Mouse (Mus musculus) heart, embryonic 16.5 days (tissue): ENCODE results near the gene Rps2. TPM values are rescaled to one million over a fixed set of nuclear protein-coding genes. Genes with fewer than 3 reads are reported as not detected.

Source experiments
- ATAC-seq: fragments of 200-750 bp; cut with Nextera tagmentation; replicated peaks from 2 replicates; pipeline ENCODE4 v1.8.0; 2017; ENCODE audit warnings: moderate number of reproducible peaks; ENCODE audit not compliant: insufficient read depth, low FRiP score; ENCODE audit errors: extremely low read depth
- H3K27ac ChIP-seq: fragments of 300-500 bp; sonication (generic); 2 replicates; pipeline ENCODE4 v1.5.1; 2014; ENCODE audit warnings: mild to moderate bottlenecking, low read length, control low read depth, moderate library complexity
- H3K27me3 ChIP-seq: fragments of 300-500 bp; sonication (generic); 2 replicates; pipeline ENCODE4 v1.6.1; 2014; ENCODE audit warnings: low read length, mixed read lengths; ENCODE audit not compliant: control insufficient read depth, insufficient read depth
- H3K36me3 ChIP-seq: fragments of 300-500 bp; sonication (generic); 2 replicates; pipeline ENCODE4 v1.6.1; 2014; ENCODE audit not compliant: control insufficient read depth, insufficient read depth
- H3K4me1 ChIP-seq: fragments of 300-500 bp; sonication (generic); 2 replicates; pipeline ENCODE4 v1.6.1; 2014; ENCODE audit warnings: low read length, mixed read lengths; ENCODE audit not compliant: control insufficient read depth, insufficient read depth
- H3K4me2 ChIP-seq: fragments of 300-500 bp; sonication (generic); 2 replicates; pipeline ENCODE4 v1.6.1; 2014; ENCODE audit warnings: low read depth, mild to moderate bottlenecking, control low read depth, low read length
- H3K4me3 ChIP-seq: fragments of 300-500 bp; sonication (generic); 2 replicates; pipeline ENCODE4 v1.5.1; 2014; ENCODE audit warnings: mild to moderate bottlenecking, control low read depth, low read length
- H3K9ac ChIP-seq: fragments of 300-500 bp; sonication (generic); 2 replicates; pipeline ENCODE4 v1.6.1; 2014; ENCODE audit warnings: low read length, control low read depth
- H3K9me3 ChIP-seq: fragments of 300-500 bp; sonication (generic); replicated peaks from 2 replicates; pipeline ENCODE4 v1.6.1; 2016; ENCODE audit warnings: low read length; ENCODE audit not compliant: control insufficient read depth
- WGBS: fragments of 180-500 bp; shearing (Covaris S2); extraction: QIAGEN DNeasy Blood & Tissue Kit; methylation state at CpG from one replicate; pipeline ENCODE4 v1.1.7; 2014; 5-methylcytosine and 5-hydroxymethylcytosine counted together
- polyA plus RNA-seq: library from polyadenylated mRNA; unstranded; fragments of >200 nt; fragmentation: Nextera tagmentation; extraction: Ambion mirVana; gene quantifications from 2 replicates; pipeline ENCODE4 v1.2.1, GENCODE M21; 2015

Gene Rps2
- polyA plus RNA-seq, 1 experiment from 2014 or later: 843 TPM

- no peaks in the 10 kb centered on the region for H3K27me3 ChIP-seq
- no peaks in the 10 kb centered on the region for H3K9me3 ChIP-seq
- no peak for ATAC-seq
- H3K9ac ChIP-seq: no peak overlapping the region
- H3K36me3 ChIP-seq: peaks cover 41% of the 10 kb centered on the region
- H3K27ac ChIP-seq: no peak overlapping the region
- 90% methylated on average over 24 of the region's 24 CpGs for WGBS
- H3K4me2 ChIP-seq: no peak overlapping the region
- H3K4me1 ChIP-seq: peaks cover 5% of the 10 kb centered on the region
- H3K4me3 ChIP-seq: no peak overlapping the region
These were observed 40.3 kb upstream of the Rps2 start for GRCm38 (mm10) chr17:24677500-24678080.

GRCm38 (mm10) chr17:24686514-24686913 is 31.4 kb upstream of the Rps2 start:
- WGBS: 27% methylated on average over 16 of the region's 16 CpGs
- H3K27ac ChIP-seq: no peak overlapping the region
- H3K36me3 ChIP-seq: peaks cover 6% of the 10 kb centered on the region
- no peak for ATAC-seq
- no peak overlapping the region for H3K4me3 ChIP-seq
- H3K4me2 ChIP-seq: peak overlapping the region; percentile 36; the same call in 1 of the 2 replicates
- no peaks in the 10 kb centered on the region for H3K9me3 ChIP-seq
- peaks cover 15% of the 10 kb centered on the region for H3K4me1 ChIP-seq
- peaks cover 31% of the 10 kb centered on the region for H3K27me3 ChIP-seq
- no peak overlapping the region for H3K9ac ChIP-seq

- peak overlapping the region; percentile 51 for H3K4me2 ChIP-seq
- no peak overlapping the region for H3K9ac ChIP-seq
- 3% methylated on average over 25 of the region's 25 CpGs for WGBS
- no peak overlapping the region for H3K27ac ChIP-seq
- H3K4me3 ChIP-seq: peak overlapping the region; percentile 31
- 0 out of 2 replicates have a peak, but pooled peaks have one; percentile 25 for ATAC-seq
- peaks cover 31% of the 10 kb centered on the region for H3K27me3 ChIP-seq
- H3K4me1 ChIP-seq: peaks cover 15% of the 10 kb centered on the region
- H3K36me3 ChIP-seq: peaks cover 1% of the 10 kb centered on the region; the same call in 1 of the 2 replicates
- H3K9me3 ChIP-seq: no peaks in the 10 kb centered on the region
These were observed 30.7 kb upstream of the Rps2 start for GRCm38 (mm10) chr17:24687146-24687595.

GRCm38 (mm10) chr17:24687599-24687998 is 30.3 kb upstream of the Rps2 start:
- peak overlapping the region; percentile 51 for H3K4me2 ChIP-seq
- H3K4me3 ChIP-seq: peak overlapping the region; percentile 31
- no peak overlapping the region for H3K9ac ChIP-seq
- peaks cover 31% of the 10 kb centered on the region for H3K27me3 ChIP-seq
- no peak overlapping the region for H3K27ac ChIP-seq
- ATAC-seq: no peak
- WGBS: 20% methylated on average over 23 of the region's 23 CpGs
- no peaks in the 10 kb centered on the region for H3K36me3 ChIP-seq
- peaks cover 15% of the 10 kb centered on the region for H3K4me1 ChIP-seq
- H3K9me3 ChIP-seq: no peaks in the 10 kb centered on the region

DNA sequence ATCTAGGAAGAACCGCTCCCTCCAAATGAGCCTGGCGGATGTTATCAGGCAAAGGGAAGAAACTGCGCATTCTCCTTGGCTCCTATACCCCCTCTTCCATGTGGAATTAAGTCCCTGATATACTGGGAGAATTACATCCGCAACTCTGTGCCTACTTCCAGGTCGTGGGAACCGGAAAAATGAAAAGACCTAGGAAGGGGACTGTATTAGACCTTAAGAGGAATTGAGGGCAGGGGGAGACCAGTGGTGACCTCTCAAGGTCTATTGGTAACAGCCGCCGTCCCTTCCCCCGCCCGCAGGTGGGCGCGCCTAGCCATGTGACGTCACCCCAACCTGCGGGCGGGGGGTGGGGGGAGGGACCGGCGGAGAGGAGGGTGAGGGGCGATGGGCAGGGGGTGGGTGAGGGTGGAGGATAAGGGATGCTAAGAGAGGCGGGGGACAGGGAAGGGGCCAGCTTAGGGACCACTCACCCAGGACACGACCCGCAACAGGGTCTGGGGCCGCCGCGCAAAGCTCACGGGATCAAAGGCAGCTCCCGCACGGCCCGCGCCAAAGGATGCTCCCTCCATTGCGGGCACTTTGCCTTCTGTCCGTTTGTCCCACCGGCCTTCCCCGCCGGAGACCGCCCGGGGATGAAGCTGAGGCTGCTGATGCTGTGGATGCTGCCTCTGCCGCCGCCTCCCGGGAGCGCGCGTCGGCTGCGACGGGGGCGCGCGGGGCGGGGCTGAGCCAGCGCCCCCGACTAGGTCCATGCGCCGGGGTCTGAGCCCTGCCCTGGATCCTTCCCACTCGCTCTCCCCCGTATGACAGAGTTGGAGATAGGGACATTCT is 28.4 kb upstream of the Rps2 start, which contains the start of gene Syngr3:
TSS of gene Syngr3 (minus strand) at position 705 of the 831 bp plus-strand sequence.
- Histone ChIP-seq H3K4me2 (peak within 1 kb of the TSS; percentile 70), H3K9me3 (no peaks in the 10 kb centered on the region), H3K9ac (peak within 1 kb of the TSS; percentile 21), H3K36me3 (no peaks in the 10 kb centered on the region), H3K4me3 (peak within 1 kb of the TSS; percentile 52), H3K27ac (no peak within 1 kb of the TSS), H3K4me1 (peaks cover 15% of the 10 kb centered on the region), H3K27me3 (peaks cover 31% of the 10 kb centered on the region)
- no peak for ATAC-seq
- under 1% methylated on average over 54 of the region's 55 CpGs for WGBS

- H3K36me3 ChIP-seq: no peaks in the 10 kb centered on the region
- no peaks in the 10 kb centered on the region for H3K9me3 ChIP-seq
- no peak overlapping the region for H3K27ac ChIP-seq
- 78% methylated on average over 5 of the region's 5 CpGs for WGBS
- no peak overlapping the region for H3K9ac ChIP-seq
- no peak overlapping the region for H3K4me2 ChIP-seq
- peaks cover 23% of the 10 kb centered on the region for H3K4me1 ChIP-seq
- ATAC-seq: no peak
- H3K4me3 ChIP-seq: no peak overlapping the region
- peaks cover 30% of the 10 kb centered on the region for H3K27me3 ChIP-seq
These were observed 25.5 kb upstream of the Rps2 start for GRCm38 (mm10) chr17:24692385-24692784.

GRCm38 (mm10) chr17:24695326-24696010 is 22.4 kb upstream of the Rps2 start:
- H3K36me3 ChIP-seq: peaks cover 5% of the 10 kb centered on the region; the same call in 1 of the 2 replicates
- 9% methylated on average over 49 of the region's 51 CpGs for WGBS
- peaks cover 8% of the 10 kb centered on the region; the same call in 1 of the 2 replicates for H3K4me1 ChIP-seq
- peak overlapping the region; percentile 82 for H3K9ac ChIP-seq
- peaks cover under 1% of the 10 kb centered on the region; the same call in 1 of the 2 replicates for H3K27me3 ChIP-seq
- peak; percentile 37 for ATAC-seq
- H3K4me3 ChIP-seq: peak overlapping the region; percentile 71
- no peaks in the 10 kb centered on the region for H3K9me3 ChIP-seq
- H3K4me2 ChIP-seq: peak overlapping the region; percentile 75
- H3K27ac ChIP-seq: peak overlapping the region; percentile 79

GRCm38 (mm10) chr17:24696011-24696697 is 21.8 kb upstream of the Rps2 start, which contains the start of the genes Gfer and Noxo1:
Gene Gfer (minus strand): TSS chr17:24696156.
Gene Noxo1 (plus strand): TSS chr17:24696234.
- Histone ChIP-seq H3K4me3 (peak within 1 kb of the TSS; percentile 71), H3K4me1 (peaks cover 8% of the 10 kb centered on the region; the same call in 1 of the 2 replicates), H3K4me2 (peak within 1 kb of the TSS; percentile 75), H3K9me3 (no peaks in the 10 kb centered on the region), H3K36me3 (peaks cover 11% of the 10 kb centered on the region; the same call in 1 of the 2 replicates), H3K9ac (peak within 1 kb of the TSS; percentile 82), H3K27ac (peak within 1 kb of the TSS; percentile 79), H3K27me3 (no peaks in the 10 kb centered on the region)
- under 1% methylated on average over 68 of the region's 76 CpGs for WGBS
- ATAC-seq: peak; percentile 93
